Mouse (Mus musculus) left cerebral cortex, postnatal 4 days (tissue): ENCODE data around the gene Igsf8. TPM values are rescaled to one million over a fixed set of nuclear protein-coding genes. Genes with fewer than 3 reads are reported as not detected.

Experiments used
- DNase-seq: peaks from one replicate; pipeline ENCODE4 v3.0.0-alpha.2; 2022
- intact Hi-C: fragments of 180-260 bp; cut with DNase I; formaldehyde crosslinking; loops from one replicate; pipeline ENCODE4 v1.15.1; 2025
- total RNA-seq, 2 experiments: library from RNA; stranded (reverse); gene quantifications; 2 replicates each; pipeline ENCODE4 v1.2.3; 2021

The Igsf8 gene
- total RNA-seq, 2 experiments from 2014 or later = 157 to 165 TPM

DNA sequence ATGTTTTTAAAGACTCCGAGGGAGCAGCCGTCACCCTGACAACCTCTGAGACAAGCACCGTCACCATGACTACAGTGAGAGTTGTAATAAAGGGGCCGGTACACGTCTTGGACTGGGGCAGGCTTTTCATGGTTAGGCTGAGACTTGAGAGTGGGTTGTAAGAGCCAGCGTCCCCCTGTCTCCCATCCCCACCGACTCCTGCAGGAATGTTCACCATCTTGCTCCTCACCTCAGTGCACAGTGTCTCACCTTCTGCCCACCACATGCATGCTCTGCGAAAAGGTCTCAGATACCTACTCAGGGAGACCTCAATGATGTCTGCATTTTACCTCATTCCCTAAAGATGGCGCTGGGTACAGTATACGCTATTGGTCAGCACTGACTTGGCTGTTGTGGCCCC, 10.3 kb downstream of the Igsf8 start:
- DNase-seq = no peak
- intact Hi-C loops = no loop called here

DNA sequence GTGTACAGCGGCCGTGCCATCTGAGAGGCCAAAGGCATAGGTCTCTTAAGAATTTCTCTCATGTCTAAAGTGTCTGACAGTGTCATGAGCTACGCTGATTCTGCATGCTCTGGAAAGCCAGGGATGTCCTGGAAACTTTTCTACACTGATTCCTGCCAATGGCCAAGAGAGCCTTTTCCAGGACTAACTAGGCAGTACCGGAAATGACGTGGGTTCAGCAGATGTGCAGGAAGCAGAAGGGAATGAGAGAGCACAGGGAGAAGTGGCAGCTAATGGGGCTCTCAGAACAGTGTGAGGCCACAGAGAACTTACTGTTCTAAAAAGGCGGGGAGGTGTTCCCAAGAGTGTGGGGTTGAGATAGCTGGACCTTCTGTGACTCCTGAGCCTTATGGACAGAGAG, 11.9 kb downstream of the Igsf8 start:
- intact Hi-C loops = no loop called here

DNA sequence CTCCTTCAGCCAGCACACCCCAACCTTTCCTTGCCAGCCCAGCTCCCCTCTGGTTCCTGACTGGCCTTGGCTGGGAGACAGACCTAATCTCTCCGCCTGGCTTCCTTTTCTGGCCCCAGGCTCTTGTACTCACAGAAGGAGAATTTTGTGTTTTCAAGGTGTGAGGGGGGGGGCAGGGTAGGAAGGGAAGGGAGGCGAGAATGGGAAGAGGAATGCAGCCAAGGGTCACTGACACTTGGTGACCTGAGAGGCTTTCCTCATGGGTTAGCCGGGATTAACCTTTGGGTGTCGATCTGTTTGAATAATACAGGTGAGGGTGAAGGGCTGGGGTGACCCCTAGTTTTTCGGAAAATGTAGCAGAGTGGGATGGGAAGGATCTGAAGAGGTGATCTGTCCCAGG, 12.7 kb downstream of the Igsf8 start:
- intact Hi-C loops = no loop called here
- DNase-seq = no peak

More for the DNA sequence above, 11.9 kb downstream of the Igsf8 start:
- no peak for DNase-seq

DNA sequence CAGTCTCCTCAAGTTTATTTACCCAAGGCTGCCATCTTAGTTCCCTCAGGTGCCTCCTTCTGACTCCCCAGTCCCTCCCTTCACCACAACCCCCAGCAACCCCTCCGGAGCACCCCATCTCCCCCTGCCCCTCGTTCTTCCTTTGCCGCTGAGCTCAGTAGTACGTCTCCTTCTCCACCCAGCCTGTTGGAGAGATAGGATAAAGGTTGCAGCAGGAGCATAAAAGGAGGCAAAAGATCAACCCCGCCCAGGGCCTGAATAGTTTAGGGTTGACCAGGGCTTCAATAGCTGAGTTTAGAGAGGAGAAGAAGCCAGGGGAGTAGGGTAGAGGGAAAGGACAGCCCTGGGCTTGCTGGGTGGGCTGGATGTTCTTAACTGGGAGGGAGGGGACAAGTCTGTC, 13.1 kb downstream of the Igsf8 start:
- intact Hi-C loops = no loop called here
- DNase-seq = no peak

DNA sequence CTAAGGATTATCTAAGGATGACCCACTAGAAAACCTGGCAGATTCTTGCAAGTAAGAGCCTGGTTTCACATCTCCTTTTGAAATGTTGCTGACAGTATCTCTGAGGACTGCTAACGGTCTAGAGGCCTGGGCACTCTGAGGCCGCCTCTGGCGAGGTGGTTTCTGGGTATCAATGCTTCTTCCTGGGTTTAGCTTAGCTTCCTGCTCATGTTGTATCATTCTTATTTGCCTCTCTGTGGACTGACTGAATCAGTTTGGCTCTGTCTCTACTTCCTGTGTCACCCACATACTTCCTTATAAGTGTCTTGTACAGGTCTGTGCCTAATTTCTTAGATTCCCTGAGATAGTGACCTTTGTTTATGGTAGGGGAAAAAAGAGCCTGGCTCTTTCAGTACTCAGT, 15.7 kb downstream of the Igsf8 start:
- DNase-seq = no peak
- intact Hi-C loops = no loop called here

DNA sequence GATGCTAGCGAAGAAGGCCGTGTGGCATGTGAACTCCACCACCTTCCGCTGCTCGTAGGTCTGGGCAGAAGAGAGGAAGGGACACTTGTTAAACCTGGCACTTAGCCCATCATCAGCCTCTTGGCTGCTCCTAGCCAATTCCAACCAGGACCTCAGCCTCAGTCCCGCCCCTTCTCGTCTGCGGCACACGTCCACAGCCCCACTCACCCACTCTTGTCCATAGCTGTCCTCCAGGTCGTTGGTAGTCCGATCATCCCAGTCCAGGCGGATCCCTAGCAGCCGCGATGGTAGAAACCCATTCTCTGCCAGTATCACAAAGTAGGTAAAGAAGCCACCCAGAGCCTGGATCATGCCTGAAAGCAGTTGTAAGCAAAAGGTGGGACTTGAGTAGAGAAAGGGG, 16.9 kb downstream of the Igsf8 start:
- intact Hi-C loops = no loop called here
- no peak for DNase-seq

DNA sequence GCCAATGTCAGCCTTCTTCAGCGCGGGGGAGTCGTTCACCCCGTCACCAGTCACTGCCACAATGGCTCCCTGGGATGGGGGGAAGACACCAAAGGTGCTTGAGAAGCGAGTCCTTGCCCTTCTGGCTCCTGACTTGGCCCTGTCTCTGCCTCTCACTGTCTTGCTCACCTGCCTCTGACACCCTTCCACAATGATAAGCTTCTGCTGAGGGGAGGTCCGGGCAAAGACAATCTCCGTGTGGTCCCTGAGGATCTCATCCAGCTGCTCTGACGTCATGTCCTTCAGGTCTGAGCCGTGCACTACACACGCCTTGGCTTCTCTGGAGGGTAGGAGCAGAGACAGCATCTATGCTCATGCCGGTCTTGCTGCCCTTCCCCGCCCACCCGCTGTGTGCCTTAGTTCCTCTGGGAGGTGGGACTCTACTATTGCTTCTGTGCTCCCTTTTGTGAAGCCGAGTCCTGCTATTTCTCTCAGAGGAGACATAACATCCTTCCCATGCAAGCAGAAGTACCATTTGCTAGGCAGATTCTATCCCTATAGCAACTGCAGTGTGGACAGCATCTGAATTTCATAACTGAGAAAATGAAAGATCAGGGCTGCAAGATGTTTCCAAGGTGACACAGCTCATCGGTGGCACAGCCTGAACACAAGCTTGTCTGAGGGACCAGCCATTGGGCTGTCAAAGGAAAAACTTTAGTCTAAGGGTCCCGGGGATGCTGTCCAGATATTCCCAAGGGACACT, 18.5 kb downstream of the Igsf8 start:
- intact Hi-C loops = no loop called here
- no peak for DNase-seq

DNA sequence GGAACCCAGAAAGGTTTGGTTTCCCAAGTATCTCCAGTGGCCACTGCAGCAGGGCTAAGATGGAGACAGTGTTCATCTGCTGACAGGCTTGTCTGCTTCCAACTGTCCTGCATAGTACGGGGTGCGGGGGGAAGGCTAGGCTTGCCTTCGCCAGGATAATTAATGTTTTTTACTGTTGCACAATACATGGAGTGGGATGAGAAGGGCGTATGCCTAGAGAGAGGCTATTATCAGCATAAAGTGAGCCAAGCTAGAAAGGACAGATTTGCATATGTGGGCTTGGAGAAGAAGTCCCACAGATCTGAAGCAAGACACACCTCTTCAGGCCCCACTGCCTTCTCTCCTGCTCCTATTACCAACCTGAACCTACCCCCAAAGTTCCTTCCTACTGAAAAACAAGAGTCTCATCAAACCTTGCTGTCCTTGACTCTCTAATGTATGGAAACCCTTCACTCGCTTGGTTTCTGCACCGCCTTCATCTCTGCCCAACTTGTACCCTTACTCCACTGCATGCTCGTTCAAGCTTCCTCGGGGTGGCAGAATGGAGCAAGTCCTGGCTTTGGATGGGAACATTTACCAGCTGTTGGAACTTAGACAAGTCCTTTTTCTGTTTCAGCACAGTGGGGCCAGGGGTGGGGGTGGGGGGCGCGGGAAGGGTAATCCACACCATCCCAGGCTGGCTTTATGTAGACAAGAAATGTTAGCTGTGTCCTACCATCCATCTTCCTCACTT, 20.2 kb downstream of the Igsf8 start:
- DNase-seq = no peak
- intact Hi-C loops = no loop called here

DNA sequence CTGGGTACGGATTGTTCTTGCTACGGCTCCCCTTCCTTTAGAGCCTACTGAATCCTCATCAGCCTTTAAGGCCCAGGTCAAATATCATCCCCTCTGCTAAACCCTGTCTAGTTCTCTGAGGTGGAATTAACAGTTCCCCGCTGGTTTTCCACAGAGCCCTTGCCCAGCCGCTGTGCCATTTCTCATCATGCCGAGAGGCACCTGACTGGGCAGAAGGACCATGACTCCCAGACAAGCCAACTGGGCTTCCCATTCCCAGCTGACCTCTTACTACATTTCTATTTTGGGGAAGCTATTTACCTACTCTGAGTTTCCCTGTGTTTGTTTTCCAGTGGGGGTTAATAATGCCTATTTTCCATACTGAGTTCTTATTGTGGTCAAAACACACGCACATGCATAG, 21.6 kb downstream of the Igsf8 start:
- DNase-seq = no peak
- intact Hi-C loops = no loop called here

DNA sequence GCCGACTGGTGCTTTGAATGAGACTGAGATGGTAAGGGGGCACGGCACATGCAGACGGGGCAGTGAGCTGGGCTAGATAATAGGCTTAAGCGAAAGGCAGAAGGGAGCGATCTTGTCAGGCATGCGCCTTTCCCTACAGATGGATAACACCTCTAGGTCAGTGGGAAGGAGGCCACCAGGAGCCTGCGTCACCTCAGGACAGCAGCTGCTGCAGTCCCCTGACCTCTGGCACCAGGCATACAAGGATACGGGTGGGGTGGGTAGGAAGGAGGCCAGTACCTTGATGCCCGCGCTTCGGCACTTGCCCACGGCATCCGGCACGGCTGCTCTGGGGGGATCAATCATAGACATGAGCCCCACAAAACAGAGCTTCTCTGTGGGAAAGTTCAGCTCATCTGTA, 22.8 kb downstream of the Igsf8 start:
- no peak for DNase-seq

DNA sequence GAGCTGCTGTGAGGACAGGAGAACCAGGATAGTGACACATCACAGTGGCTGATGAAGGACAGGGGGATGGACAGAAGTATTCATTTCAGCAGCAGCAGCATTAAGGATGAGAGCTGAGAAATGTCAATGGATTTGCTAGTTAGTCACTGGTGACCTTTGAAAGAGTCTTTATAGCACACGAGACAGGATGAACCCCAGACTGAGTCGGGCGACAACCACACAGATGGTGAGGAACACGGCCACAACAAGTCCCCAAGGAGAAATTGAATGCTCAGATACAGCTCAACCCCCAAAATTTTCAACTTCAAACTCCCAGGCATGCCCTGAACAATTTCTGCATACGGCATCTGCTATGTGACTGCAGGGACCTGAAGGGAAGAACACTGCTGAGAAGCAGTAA, 25.3 kb downstream of the Igsf8 start:
- no peak for DNase-seq
- intact Hi-C loops = no loop called here

More for the DNA sequence above, 22.8 kb downstream of the Igsf8 start:
- intact Hi-C loops = no loop called here

DNA sequence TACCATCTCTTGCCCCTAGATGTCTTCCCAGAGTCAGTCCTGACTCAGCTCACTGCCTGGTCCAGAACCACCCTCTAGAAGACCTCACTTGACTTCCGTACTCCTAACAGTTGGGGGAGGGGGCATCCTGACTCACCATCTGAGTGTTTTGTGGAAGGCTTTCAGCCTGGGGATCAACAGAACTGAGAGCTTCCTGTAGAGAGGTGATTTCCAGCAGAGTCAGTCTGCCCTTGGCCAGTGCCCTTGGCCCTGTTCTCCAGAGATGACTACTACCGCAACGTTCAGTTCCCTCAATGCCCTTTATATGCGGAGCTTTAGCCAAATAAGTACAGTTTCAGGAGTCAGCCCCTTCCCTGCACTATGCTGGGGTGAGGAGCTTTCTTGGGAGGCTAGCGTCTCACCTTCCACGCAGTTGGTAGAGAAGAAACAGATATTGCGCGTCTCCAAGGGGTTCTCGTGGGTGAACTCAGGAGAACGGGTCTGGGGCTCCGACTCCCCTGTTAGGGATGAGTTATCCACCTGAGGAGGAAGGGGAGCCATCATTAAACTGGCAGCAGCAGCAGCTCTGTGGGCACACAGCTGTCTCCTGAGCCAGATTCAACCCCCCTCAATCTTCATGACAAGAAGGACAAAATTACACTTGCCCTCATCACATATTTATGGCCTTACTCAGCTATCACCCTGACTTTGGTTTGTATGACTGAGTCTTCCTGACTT, 27.6 kb downstream of the Igsf8 start:
- intact Hi-C loops = no loop called here
- DNase-seq = no peak

DNA sequence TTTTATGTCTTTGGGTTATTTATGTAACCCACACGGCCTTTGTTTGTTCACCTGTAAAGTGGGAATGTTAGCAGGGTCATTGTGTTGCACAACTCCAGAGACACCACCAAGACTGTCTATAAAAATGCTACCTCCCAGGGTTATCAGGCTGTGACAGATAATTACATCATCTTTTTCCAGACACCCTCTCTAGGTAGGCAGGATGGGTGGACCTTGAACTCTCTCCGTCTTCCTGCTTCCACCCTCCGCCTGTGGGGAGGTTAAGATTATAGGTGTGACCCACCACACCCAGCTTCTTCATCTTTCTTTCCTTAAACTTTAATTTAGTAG, 28.1 kb downstream of the Igsf8 start:
- no peak for DNase-seq
- intact Hi-C loops = no loop called here

DNA sequence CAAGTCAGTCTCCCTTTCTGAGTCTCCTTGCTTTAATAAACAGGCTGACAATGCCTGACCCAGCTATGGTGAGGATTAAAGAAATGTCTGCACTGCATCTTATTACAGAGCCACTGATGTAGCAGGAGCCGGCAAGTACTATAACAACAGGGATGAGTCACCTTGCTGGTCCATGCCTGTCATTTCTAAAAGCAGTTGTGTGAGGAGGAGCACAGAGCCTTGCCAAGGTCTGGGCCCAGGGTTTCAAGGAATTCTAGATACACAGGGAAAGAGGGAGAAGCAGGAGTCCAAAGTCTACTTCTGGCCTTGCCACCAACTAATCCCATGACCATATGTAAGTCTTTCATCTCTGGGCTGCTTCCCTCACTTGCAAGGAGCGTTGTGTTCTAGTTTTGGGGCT, 31.4 kb downstream of the Igsf8 start:
- DNase-seq = no peak
- intact Hi-C loops = no loop called here

DNA sequence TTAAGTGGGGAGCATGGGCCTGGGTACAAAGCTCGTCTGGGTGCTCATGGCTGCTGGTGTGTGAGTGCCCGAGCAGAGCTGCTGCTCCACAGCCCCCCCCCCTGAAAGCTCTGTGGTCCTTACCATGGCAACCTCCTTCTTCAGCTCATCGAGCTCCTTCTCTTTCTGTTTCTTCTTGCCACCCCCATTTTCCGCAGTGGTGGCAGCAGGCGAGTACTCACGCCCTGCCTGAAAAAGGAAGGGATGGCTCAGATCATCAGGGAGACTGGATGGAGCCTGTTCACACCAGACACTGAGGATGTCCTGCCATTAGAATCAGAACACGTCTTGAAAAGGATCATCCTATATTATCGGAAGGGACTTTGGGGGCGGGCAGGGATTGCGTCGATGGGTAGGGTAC, 32.0 kb downstream of the Igsf8 start:
- intact Hi-C loops = no loop called here
- DNase-seq = no peak

DNA sequence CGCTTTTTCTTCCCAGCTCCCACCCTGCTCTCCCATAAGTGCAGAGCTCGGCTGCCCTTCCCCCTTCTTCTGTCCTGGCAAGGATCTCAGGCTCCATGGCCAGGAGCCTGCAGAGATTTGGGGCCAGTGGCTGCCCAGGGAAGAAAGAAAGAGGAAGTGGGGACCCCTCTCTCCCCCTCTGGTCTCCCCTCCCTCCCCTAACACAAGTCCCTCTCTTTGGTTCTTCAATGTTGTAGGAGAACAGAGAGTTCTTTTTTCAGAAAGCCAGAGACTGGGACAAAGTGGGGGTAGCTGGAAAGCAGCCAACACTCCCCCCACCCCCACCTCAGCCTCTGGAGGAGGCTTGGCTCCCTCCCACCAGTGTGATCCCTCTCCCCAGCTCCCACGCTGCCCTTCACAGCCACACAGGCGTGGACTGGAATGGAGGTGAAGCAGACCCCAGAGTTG, 34.3 kb downstream of the Igsf8 start:
- peak; percentile 71 for DNase-seq
- intact Hi-C loops = no loop called here

DNA sequence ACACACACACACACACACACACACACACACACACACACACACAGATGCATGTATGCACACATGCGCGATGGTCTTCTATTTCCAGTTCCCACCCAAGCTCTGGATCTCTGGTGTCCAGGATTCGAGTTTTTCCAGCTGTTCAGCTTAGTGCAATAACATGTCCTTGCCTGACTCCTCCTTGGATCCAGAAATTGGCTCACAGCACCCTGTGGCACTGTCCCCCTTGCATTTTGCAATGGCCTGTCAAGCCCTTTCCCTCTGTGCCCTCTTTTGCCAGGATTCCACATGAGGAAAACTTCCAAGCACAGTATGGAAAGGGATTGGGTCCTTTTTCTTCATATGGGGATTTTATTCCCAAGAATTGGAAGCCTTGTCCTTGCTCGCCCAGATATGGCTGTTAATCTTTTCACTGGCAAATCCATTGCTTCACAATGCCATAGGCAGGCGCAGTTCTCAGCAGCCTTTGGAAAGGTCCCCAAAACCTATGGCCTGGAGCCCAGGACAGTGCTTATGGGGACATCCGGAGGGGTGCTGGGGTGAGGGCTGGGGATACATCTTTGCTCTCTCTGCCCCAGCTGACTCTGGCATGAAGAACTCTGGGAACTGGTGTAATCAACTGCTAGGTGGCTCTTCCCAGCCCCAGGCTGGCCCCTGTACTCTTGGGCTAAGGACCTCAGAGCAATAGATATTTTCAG, 35.5 kb downstream of the Igsf8 start:
- intact Hi-C loops = no loop called here

DNA sequence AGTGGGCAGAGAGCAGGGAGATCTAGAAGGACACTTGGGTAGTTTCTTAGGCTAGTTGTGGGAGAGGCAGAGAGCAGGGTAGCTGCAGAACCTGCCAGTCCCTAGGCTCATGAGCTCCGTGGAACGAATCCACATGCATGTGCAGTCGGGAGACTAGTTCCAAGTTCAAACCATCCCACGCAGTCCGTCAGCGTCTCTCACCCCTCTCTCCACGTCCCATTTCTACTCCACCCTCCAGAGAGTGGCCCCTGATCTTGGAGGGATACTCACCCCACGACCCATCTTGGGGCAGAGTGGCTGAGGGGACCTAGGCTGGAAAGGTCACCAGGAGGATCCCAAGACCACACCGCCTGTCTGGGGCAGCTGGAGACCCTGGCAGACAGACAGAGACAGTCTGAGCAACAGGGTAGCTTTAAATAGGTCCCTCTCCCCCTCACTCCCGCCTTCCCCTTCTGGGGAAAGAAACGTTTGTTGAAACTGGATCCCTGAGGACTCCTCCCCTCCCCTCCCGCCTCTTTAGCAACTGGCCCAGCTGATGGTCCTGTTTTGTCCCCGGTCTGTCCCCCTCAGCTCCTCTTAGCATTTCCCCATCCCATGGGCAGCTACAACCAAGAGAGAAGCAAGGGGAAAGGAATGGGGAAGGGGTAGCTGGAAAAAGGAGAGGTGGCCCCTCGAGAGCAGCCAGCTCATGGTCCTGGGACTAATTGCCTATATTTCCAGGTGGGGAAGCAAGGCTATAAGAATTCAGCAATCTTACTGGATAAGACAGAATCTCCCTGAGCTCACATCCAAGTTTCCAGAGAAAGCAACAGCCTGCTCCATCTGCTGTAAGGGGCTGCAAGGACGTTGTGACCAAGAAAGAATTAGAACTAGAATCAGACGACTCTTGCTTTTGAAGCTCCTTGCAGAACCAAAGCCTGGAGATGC, 36.4 kb downstream of the Igsf8 start, which contains the start of gene Atp1a2:
Gene Atp1a2, minus strand, starts transcription at position 454 of the 927 bp plus-strand sequence.
- peak; percentile 59 for DNase-seq
- intact Hi-C loops = no loop called here

More for the DNA sequence above, 35.5 kb downstream of the Igsf8 start:
- DNase-seq = no peak

DNA sequence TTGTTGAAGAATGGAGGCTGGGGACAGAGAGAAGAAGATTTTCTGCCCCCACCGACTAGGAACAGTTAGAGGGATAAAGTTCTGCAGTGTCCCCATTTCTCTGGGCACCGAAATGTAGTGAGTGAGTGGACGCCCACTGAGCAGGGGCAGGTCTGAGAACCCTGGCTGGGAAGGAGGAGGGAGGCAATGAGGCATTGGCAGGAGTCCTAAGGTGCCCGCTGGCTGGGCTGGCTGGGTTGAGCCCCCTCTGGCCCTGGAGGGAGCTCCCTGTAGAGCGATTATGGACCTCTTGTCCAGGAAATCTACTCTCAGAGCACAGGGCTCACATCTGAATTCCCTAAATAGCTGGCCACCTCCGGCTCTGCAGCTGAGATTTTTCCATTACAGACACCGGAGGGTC, 38.1 kb downstream of the Igsf8 start:
- no peak for DNase-seq
- intact Hi-C loops = no loop called here

DNA sequence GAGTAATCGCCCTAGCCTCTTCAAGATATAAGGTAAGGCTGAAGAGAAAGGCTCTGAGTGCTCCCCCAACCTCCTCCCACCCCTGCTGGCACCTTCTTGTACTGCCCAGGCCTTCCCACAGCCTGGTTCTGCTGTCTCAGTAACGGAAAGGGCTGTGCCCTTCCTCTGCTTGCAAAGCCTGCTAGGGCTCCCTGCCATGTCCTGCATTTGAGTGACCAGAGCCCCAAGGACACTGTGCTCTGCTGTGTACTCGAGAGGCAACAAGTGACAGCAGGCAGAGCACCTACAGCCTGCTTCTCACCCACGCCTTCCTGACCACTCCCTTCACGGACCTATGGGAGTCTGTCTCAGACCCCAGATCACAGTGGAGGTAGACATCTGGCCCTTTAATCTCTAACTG, 38.8 kb downstream of the Igsf8 start:
- DNase-seq = no peak
- intact Hi-C loops = no loop called here
